Mouse (Mus musculus) MEL (cell line): ENCODE measurements at regions not wholly inside any gene's neighbourhood (a gene's known extent, or its start where the extent isn't known, plus 50 kb on each side); places are given as distances from the start of the nearest gene placed in this dataset.

Experiments
- DNase-seq: peaks from one replicate; pipeline ENCODE4 v3.0.0; 2011; ENCODE audit warnings: low read depth, low spot score
- H3K27ac ChIP-seq: 2 replicates; pipeline ENCODE4 v1.5.1; 2012; ENCODE audit warnings: low read depth, mild to moderate bottlenecking, control low read depth, low read length, moderate library complexity; ENCODE audit not compliant: control insufficient read depth
- H3K27me3 ChIP-seq, 2 experiments: fragments of 150-350 bp in 1 of 2; sonication (generic) in 1 of 2; 2 replicates each; pipeline ENCODE4 v1.6.1; 2012; ENCODE audit warnings: low read length in 2 of 2, mild to moderate bottlenecking in 2 of 2, improper control_type of control experiment in 1 of 2, moderate library complexity in 1 of 2; ENCODE audit not compliant: insufficient read depth in 2 of 2, control insufficient read depth in 1 of 2
- H3K36me3 ChIP-seq, 2 experiments: 2 replicates each; pipeline ENCODE4 v1.6.1; 2012 to 2014; ENCODE audit warnings: low read length in 2 of 2, improper control_type of control experiment in 1 of 2, inconsistent platforms in 1 of 2, mild to moderate bottlenecking in 1 of 2; ENCODE audit not compliant: insufficient read depth in 2 of 2, control insufficient read depth in 1 of 2
- H3K4me1 ChIP-seq, 2 experiments: fragments of 150-350 bp in 1 of 2; sonication (generic) in 1 of 2; 2 replicates each; pipeline ENCODE4 v1.6.1; 2012; ENCODE audit warnings: low read length in 2 of 2, improper control_type of control experiment in 1 of 2, mild to moderate bottlenecking in 1 of 2; ENCODE audit not compliant: insufficient read depth in 2 of 2, control insufficient read depth in 1 of 2
- H3K4me3 ChIP-seq, 2 experiments: fragments of 150-350 bp in 1 of 2; sonication (generic) in 1 of 2; 2 replicates each; pipeline ENCODE4 v1.5.1; 2012; ENCODE audit warnings: low read depth in 2 of 2, low read length in 2 of 2, mild to moderate bottlenecking in 2 of 2, moderate library complexity in 2 of 2, control low read depth in 1 of 2, improper control_type of control experiment in 1 of 2; ENCODE audit not compliant: control insufficient read depth in 1 of 2, insufficient read depth in 1 of 2
- H3K79me2 ChIP-seq: 2 replicates; pipeline ENCODE4 v1.6.1; 2012; ENCODE audit warnings: mild to moderate bottlenecking, low read length, moderate library complexity; ENCODE audit not compliant: control insufficient read depth, poor library complexity, insufficient read depth
- H3K9ac ChIP-seq: 2 replicates; pipeline ENCODE4 v1.6.1; 2012; ENCODE audit warnings: low read depth, mild to moderate bottlenecking, control low read depth, low read length, moderate library complexity; ENCODE audit not compliant: control insufficient read depth, poor library complexity, severe bottlenecking
- H3K9me3 ChIP-seq: fragments of 150-350 bp; sonication (generic); replicated peaks from 2 replicates; pipeline ENCODE4 v1.6.1; 2012; ENCODE audit warnings: mild to moderate bottlenecking, low read length, improper control_type of control experiment, moderate library complexity; ENCODE audit not compliant: insufficient read depth
- BHLHE40 ChIP-seq: IDR thresholded peaks from 2 replicates; pipeline ENCODE4 v1.6.1; 2012; ENCODE audit warnings: low read depth, mild to moderate bottlenecking, inconsistent platforms, low read length, improper control_type of control experiment, borderline replicate concordance
- CHD1 ChIP-seq: IDR thresholded peaks from 2 replicates; pipeline ENCODE4 v1.6.1; 2012; ENCODE audit warnings: low read depth, mild to moderate bottlenecking, inconsistent platforms, low read length, improper control_type of control experiment
- CHD2 ChIP-seq: IDR thresholded peaks from 2 replicates; pipeline ENCODE4 v1.6.1; 2011; ENCODE audit warnings: low read length, improper control_type of control experiment
- CTCF ChIP-seq, 3 experiments: IDR thresholded peaks in 2 of 3; conservative IDR thresholded peaks in 1 of 3; 2 replicates each; pipeline ENCODE4 v1.5.1; 2011 to 2012; ENCODE audit warnings: low read length in 3 of 3, low read depth in 2 of 3, mild to moderate bottlenecking in 2 of 3, improper control_type of control experiment in 1 of 3, inconsistent platforms in 1 of 3, mixed read lengths in 1 of 3, moderate library complexity in 1 of 3; ENCODE audit not compliant: control insufficient read depth in 1 of 3, insufficient read depth in 1 of 3, poor library complexity in 1 of 3, severe bottlenecking in 1 of 3
- E2F4 ChIP-seq: IDR thresholded peaks from 2 replicates; pipeline ENCODE4 v1.6.1; 2011; ENCODE audit warnings: low read depth, low read length, improper control_type of control experiment, borderline replicate concordance
- EP300 ChIP-seq, 2 experiments: IDR thresholded peaks; 2 replicates each; pipeline ENCODE4 v1.6.1; 2011; ENCODE audit warnings: improper control_type of control experiment in 2 of 2, low read length in 2 of 2, low read depth in 1 of 2, mild to moderate bottlenecking in 1 of 2
- ETS1 ChIP-seq: IDR thresholded peaks from 2 replicates; pipeline ENCODE4 v1.6.1; 2012; ENCODE audit warnings: low read depth, mild to moderate bottlenecking, inconsistent platforms, low read length, improper control_type of control experiment, moderate library complexity
- GABPA ChIP-seq: IDR thresholded peaks from 2 replicates; pipeline ENCODE4 v1.6.1; 2012; ENCODE audit warnings: low read depth, mild to moderate bottlenecking, inconsistent platforms, low read length, improper control_type of control experiment, moderate library complexity
- GATA1 ChIP-seq: IDR thresholded peaks from 2 replicates; pipeline ENCODE4 v1.6.1; 2011; ENCODE audit warnings: low read depth, low read length, improper control_type of control experiment
- JUND ChIP-seq: IDR thresholded peaks from 2 replicates; pipeline ENCODE4 v1.6.1; 2011; ENCODE audit warnings: low read depth, mild to moderate bottlenecking, improper control_type of control experiment, low read length
- KAT2A ChIP-seq: conservative IDR thresholded peaks from 2 replicates; pipeline ENCODE4 v1.6.1; 2012; ENCODE audit warnings: low read depth, low read length, improper control_type of control experiment, inconsistent platforms
- MAFK ChIP-seq: IDR thresholded peaks from 2 replicates; pipeline ENCODE4 v1.6.1; 2011; ENCODE audit warnings: low read depth, mild to moderate bottlenecking, low read length, improper control_type of control experiment, borderline replicate concordance
- MAX ChIP-seq: IDR thresholded peaks from 2 replicates; pipeline ENCODE4 v1.6.1; 2011; ENCODE audit warnings: low read length, improper control_type of control experiment
- MAZ ChIP-seq: IDR thresholded peaks from 2 replicates; pipeline ENCODE4 v1.6.1; 2012; ENCODE audit warnings: low read depth, mild to moderate bottlenecking, inconsistent platforms, low read length, improper control_type of control experiment
- MXI1 ChIP-seq: IDR thresholded peaks from 2 replicates; pipeline ENCODE4 v1.6.1; 2011; ENCODE audit warnings: mild to moderate bottlenecking, low read depth, low read length, improper control_type of control experiment
- MYB ChIP-seq: IDR thresholded peaks from 2 replicates; pipeline ENCODE4 v1.6.1; 2011; ENCODE audit warnings: mild to moderate bottlenecking, low read depth, low read length, improper control_type of control experiment
- MYC ChIP-seq: IDR thresholded peaks from 2 replicates; pipeline ENCODE4 v1.6.1; 2011; ENCODE audit warnings: low read depth, mild to moderate bottlenecking, low read length, improper control_type of control experiment, moderate library complexity
- NRF1 ChIP-seq: IDR thresholded peaks from 2 replicates; pipeline ENCODE4 v1.6.1; 2014; ENCODE audit warnings: low read depth, mild to moderate bottlenecking, inconsistent platforms, low read length, improper control_type of control experiment, moderate library complexity; ENCODE audit not compliant: poor library complexity, insufficient read depth, severe bottlenecking
- POLR2AphosphoS2 ChIP-seq: IDR thresholded peaks from 2 replicates; pipeline ENCODE4 v1.6.1; 2011; ENCODE audit warnings: low read length, improper control_type of control experiment
- RAD21 ChIP-seq: IDR thresholded peaks from 2 replicates; pipeline ENCODE4 v1.6.1; 2011; ENCODE audit warnings: mild to moderate bottlenecking, low read depth, low read length, improper control_type of control experiment
- RCOR1 ChIP-seq: IDR thresholded peaks from 2 replicates; pipeline ENCODE4 v1.6.1; 2012; ENCODE audit warnings: low read depth, mild to moderate bottlenecking, inconsistent platforms, low read length, improper control_type of control experiment
- SIN3A ChIP-seq: IDR thresholded peaks from 2 replicates; pipeline ENCODE4 v1.6.1; 2012; ENCODE audit warnings: low read length, improper control_type of control experiment, inconsistent platforms
- SMC3 ChIP-seq: IDR thresholded peaks from 2 replicates; pipeline ENCODE4 v1.6.1; 2011; ENCODE audit warnings: low read depth, low read length, improper control_type of control experiment
- TAL1 ChIP-seq: IDR thresholded peaks from 2 replicates; pipeline ENCODE4 v1.6.1; 2012; ENCODE audit warnings: mild to moderate bottlenecking, inconsistent platforms, low read length, moderate library complexity, mixed read lengths
- TBP ChIP-seq: IDR thresholded peaks from 2 replicates; pipeline ENCODE4 v1.8.0; 2011; ENCODE audit warnings: low read depth, low read length, improper control_type of control experiment
- TCF12 ChIP-seq: IDR thresholded peaks from 2 replicates; pipeline ENCODE4 v1.6.1; 2014; ENCODE audit warnings: low read depth, mild to moderate bottlenecking, inconsistent platforms, low read length, improper control_type of control experiment, moderate library complexity
- UBTF ChIP-seq: IDR thresholded peaks from 2 replicates; pipeline ENCODE4 v1.6.1; 2012; ENCODE audit warnings: low read depth, mild to moderate bottlenecking, inconsistent platforms, low read length, improper control_type of control experiment, moderate library complexity, borderline replicate concordance; ENCODE audit not compliant: insufficient read depth
- USF1 ChIP-seq: IDR thresholded peaks from 2 replicates; pipeline ENCODE4 v1.6.1; 2014; ENCODE audit warnings: low read depth, mild to moderate bottlenecking, inconsistent platforms, low read length, improper control_type of control experiment, moderate library complexity
- USF2 ChIP-seq, 2 experiments: IDR thresholded peaks; 2 replicates each; pipeline ENCODE4 v1.6.1; 2011 to 2012; ENCODE audit warnings: improper control_type of control experiment in 2 of 2, low read length in 2 of 2, borderline replicate concordance in 1 of 2, inconsistent platforms in 1 of 2, low read depth in 1 of 2, mild to moderate bottlenecking in 1 of 2; ENCODE audit not compliant: insufficient read depth in 1 of 2

- TF ChIP-seq MAFK (no peak), BHLHE40 (no peak), CTCF (IDR thresholded peaks at IDR 0.05 in 2 of 3, conservative IDR thresholded peaks at IDR 0.05 in 1 of 3; ENCODE audit: control insufficient read depth in 1 of 3, insufficient read depth in 1 of 3, low read depth in 2 of 3, low read length in 3 of 3, poor library complexity in 1 of 3, severe bottlenecking in 1 of 3) (no peak), TBP (no peak), MAZ (no peak), RCOR1 (peak; percentile 28; the same call in 1 of the 2 replicates), TAL1 (no peak), UBTF (no peak), USF2 (IDR thresholded peaks at IDR 0.05; ENCODE audit: borderline replicate concordance in 1 of 2, insufficient read depth in 1 of 2, low read depth in 1 of 2, low read length in 2 of 2) (no peak), MXI1 (0 out of 2 replicates have a peak, but pooled peaks have one; percentile 22), KAT2A (no peak), MAX (no peak), SMC3 (no peak), SIN3A (peak; percentile 36; the same call in 1 of the 2 replicates), MYC (no peak), POLR2AphosphoS2 (no peak), RAD21 (no peak), CHD2 (no peak), GATA1 (peak; percentile 75), JUND (no peak), ETS1 (peak; percentile 78), EP300 (IDR thresholded peaks at IDR 0.05; ENCODE audit: low read depth in 1 of 2, low read length in 2 of 2) (peak; percentile 67 to 74; a peak in 3 of 4 replicates), E2F4 (no peak), TCF12 (peak; percentile 87), GABPA (no peak), CHD1 (no peak), NRF1 (no peak), MYB (no peak), USF1 (no peak)
- TF ChIP-seq, all 39 proteins: peak for 7
- DNase-seq = peak; percentile 32
- H3K4me3 ChIP-seq = no peak overlapping the region
- peaks cover 5% of the 10 kb centered on the region in 2 experiments for H3K4me1 ChIP-seq
- H3K36me3 ChIP-seq = no peaks in the 10 kb centered on the region; a peak in 2 of 4 replicates
- H3K9me3 ChIP-seq = no peaks in the 10 kb centered on the region
- H3K9ac ChIP-seq = no peak overlapping the region
- H3K79me2 ChIP-seq = no peaks in the 10 kb centered on the region
- no peak overlapping the region for H3K27ac ChIP-seq
- no peaks in the 10 kb centered on the region for H3K27me3 ChIP-seq
Observed at GRCm38 (mm10) chr13:101235846-101236245, 402.6 kb upstream of the Slc30a5 start.
